Mouse (Mus musculus) thymus, postnatal 4 days (tissue): ENCODE results near the gene Slc9a9.

Experiments used
- DNase-seq: peaks from one replicate; pipeline ENCODE4 v3.0.0; 2021

The Slc9a9 gene

GRCm38 (mm10) chr9:94685640-94686039 is 15.9 kb downstream of the Slc9a9 start:
- DNase-seq: no peak

GRCm38 (mm10) chr9:94686380-94686779 is 16.7 kb downstream of the Slc9a9 start:
- DNase-seq: no peak

- DNase-seq: no peak
These were observed 17.6 kb downstream of the Slc9a9 start for GRCm38 (mm10) chr9:94687203-94687859.

DNA sequence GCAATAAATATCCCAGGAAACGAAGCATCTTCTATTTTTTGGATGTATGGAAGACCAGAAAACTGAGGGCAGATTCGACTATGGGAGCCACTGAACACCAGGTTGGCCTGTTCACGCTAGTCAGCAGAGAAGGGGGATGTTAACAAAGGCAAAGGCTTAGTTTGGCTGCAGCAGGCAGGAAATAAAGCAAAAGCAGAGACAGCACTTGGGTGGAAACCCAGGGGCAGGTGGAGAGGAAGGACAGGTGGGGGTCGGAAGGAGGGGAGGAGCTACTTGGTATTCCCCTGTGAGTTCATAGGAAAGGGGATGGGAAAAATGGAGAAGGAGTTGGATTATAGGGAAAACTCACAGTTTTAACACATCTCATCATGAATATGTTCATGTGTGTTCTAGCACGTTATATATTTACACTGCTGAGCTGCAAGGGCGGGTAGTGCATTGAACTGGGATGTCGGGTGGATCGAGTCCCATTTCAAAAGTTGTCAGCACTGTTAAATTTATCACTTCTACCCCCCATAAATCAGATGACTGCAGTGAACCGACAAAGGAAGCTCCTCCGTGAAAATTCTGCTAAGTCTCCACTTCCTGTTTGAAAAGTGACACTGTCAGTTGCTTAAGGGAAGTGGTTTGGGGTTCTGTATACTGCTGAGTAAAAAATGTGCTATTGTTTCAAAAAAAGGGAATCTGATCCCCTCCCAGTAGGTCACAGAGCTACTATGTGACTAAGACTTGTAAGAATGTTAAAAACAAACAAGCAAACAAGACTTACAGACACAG is 21.8 kb downstream of the Slc9a9 start:
- peak; percentile 59 for DNase-seq

GRCm38 (mm10) chr9:94692122-94692521 is 22.4 kb downstream of the Slc9a9 start:
- no peak for DNase-seq

DNA sequence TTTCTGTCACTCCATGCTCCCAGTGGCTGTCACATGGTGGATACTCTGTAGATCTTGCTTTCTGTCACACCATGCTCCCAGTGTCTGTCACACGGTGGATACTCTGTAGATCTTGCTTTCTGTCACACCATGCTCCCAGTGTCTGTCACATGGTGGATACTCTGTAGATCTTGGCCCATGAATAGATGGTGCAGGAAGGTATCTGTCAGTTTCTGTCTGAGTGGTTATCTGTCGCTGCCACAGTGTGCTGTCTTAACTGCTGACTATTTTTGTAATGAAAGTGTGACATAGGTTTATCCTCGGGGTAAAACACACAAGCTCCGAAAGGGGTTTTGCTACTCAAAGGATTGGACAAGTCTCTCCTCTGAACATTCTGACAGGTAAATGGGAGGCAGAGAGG is 24.5 kb downstream of the Slc9a9 start:
- no peak for DNase-seq

DNA sequence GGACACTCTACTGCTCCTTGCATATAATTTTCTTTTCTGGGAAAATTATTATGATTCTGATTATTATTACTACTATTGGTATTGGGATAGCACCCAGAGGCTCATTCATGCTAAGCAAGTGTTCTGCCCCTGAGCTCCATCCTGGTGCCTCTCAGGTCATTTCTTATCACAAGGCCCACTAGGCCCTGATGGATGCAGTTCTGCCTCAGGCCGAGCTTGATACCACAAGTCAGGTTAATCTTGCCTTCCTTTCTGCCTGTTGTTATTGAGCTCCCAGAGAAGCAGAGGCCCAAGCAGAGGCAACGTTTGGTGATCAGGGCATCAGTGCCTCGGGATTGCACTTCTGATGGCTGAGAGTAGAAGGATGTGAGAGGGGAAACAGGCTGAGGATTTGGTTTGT is 25.3 kb downstream of the Slc9a9 start:
- no peak for DNase-seq

GRCm38 (mm10) chr9:94696539-94697079 is 26.9 kb downstream of the Slc9a9 start:
- DNase-seq: peak; percentile 40

DNA sequence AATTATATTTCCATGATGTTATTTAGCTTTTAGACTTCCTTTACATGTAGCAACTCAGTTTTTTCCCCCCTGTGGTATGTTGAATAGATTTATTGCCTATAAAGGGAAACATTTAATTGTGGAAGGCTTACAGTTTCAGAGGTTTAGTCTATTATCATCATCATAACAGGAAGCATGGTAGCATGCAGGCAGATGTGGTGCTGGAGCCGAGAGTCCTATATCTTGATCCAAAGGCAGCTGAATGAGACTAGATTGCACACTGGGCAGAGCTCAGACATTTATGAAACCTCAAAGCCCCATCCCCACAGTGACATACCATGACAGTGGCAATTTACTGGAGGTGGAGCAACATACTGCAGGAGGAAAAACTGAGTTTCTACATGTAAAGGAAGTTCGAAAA is 28.5 kb downstream of the Slc9a9 start:
- no peak for DNase-seq

DNA sequence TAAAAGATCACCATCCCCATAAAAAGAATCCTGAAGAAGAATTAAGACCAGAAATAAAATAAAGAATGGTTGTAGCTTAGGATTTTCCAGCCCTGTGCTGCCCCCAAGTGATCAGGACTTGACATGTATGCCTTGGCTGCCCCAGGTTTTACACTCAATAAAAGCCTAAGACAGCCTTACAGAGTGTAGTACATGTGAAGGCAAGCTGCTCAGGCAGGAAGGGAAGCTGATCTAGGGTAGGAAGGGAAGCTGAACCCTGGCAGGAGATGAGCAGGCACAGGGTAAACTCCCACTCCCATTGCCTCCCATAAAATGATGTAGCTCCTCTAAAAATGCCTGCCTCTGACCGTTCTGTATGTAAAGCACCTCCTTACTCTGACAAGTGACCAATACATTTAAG is 30.8 kb downstream of the Slc9a9 start:
- DNase-seq: peak; percentile 74

DNA sequence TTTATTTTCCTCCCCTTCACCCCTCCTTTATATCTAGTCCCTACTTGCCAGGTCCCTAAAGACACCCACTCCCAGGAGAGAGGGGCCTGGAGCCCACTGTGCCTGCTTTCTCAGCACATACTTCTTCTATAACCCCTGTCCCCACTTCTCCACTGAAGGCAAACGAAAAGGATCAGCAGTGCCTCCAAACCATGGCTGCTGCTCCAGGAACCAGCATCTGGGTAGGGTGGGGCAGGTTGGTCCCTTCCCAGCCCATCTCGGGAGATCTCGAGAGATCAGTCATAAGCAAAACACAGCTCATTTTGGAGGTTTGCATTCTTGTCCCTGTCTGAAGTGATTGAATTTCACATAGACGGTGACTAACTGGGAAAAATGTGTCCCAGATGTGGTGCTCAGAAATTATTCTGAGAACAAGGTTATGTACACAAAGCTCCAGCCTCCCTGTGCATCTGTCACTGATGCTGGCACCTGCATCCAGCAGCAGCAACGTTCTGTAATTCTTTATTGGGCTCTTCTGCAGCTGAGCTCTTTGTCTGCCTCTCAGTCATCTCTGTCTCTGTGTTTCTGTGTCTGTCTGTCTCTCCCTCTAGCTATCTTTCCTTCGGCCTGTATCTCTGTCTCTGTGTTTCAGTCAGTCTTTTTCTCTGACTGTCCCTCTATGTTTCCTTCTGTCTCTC is 31.6 kb downstream of the Slc9a9 start:
- DNase-seq: no peak

DNA sequence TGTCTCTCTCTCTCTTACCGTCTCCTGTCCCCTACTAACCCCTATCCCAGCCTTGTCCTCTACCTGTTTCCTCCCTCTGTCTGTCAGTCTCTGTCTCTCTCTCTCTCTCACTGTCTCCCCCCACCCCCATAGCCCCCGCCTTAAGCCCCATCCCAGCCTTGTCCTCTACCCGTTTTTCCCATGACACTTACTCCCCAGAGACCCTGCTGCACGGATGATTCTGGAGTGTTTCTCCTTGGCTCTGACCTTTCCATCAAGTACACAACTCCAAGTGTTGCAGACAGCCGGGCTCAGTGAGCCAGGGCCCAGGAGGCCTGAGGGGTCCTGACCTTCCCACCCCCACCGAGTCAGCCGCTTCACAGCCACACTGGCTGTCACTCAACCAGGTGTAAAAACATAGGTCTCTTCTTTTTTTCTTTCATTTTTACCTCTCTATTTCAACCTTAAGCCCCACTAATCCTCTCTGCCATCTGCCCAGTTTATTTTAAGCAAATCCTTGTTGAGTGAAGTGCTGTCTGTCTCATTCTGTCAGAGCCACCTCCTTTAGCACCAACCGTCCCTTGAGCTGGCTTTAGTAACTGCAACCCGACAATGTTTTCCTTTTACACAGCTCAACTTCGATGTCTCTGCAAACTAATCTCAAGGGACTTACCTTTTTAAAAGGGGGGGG is 32.4 kb downstream of the Slc9a9 start:
- DNase-seq: no peak

- DNase-seq: no peak
These were observed 35.5 kb downstream of the Slc9a9 start for GRCm38 (mm10) chr9:94704986-94705757.

- DNase-seq: no peak
These were observed 36.0 kb downstream of the Slc9a9 start for GRCm38 (mm10) chr9:94705758-94706026.

DNA sequence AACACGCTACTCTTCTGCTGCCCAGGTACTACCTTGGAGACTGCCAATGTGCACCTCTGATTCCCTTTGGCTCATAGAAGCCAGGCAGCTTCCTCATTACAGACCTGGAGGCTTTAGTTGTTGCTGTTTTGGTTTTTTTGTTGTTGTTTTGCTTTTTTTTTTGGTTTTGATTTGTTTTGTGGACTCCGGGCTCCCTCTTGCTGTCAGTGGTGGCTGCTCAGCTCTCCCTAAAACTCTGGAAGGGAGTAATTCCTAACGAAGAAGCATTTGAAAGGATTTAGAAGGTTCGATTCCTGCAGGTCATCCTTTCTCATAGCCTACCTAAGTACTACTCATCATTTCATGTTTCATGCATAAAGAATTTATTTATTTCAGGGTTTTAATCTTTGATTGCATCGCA is 42.4 kb downstream of the Slc9a9 start:
- no peak for DNase-seq

GRCm38 (mm10) chr9:94716695-94717094 is 47.0 kb downstream of the Slc9a9 start:
- no peak for DNase-seq

GRCm38 (mm10) chr9:94723631-94724030 is 53.9 kb downstream of the Slc9a9 start:
- no peak for DNase-seq

- no peak for DNase-seq
These were observed 55.4 kb downstream of the Slc9a9 start for GRCm38 (mm10) chr9:94725121-94725520.

DNA sequence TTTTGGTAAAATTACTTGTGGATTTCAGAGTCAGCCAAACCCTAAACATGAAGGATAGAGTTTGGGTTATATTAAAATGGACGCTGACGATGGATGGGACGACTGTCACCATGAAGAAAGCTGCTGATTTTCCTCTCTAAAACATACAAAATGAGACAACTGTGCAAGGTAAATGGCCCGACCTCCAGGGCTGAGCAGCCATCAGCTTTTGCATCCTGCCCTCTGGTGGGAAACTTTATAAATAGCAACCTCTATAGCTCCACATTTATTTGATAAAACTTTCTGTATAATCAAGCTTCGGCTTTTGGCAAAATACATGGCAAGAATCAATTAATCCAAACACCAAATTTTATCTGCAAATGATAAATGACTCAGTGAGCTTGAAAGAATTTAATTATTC is 57.7 kb downstream of the Slc9a9 start:
- peak; percentile 37 for DNase-seq

DNA sequence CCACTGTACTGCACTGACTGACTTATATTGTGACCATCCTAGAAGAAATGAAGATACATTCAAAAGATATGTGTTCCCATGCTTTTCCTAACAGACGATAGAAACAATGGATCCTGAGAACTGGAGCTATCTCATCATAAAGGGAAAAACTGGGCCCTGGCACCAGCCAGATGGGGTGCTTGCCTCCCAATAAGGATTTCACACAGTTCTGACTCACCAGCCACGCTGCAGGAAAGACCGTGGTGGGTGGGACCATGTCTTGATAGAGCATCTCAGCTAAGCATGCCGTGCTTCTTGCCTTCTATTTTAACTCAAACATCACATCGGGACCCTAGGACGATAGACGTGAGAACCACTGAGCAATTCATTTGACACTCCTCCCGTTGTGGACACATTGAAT is 60.7 kb downstream of the Slc9a9 start:
- no peak for DNase-seq

GRCm38 (mm10) chr9:94732136-94732535 is 62.4 kb downstream of the Slc9a9 start:
- DNase-seq: no peak

DNA sequence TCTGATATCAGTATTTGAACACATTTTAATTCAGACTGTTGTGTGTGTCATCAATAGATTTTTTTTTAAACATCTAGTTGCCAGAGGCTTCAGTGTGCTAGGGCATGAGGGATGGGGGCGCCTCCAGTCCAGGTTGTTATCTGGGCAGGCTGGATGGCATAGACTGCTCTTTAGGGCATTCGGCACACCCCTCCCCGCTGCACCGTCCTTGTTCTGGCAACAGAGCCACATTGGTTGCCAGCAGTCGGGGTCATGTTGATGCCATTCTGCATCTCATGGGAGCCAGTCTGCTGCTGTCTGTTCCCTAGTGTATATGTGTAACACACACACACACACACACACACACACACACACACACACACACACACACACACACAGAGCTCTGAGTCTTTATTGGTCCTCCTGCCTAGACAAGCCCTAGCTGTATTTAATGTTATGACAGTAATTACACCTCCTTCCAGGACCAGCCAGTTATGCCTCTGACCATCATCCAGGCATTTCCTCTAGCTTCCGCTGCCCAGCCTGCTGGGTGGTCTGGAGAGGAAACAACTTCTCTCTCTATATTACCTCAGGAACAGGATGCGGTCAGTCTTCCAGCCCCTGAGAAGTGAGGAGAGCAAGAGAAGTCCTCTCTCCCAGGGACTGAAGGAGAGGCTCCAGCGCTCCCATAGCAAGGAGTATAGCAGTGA is 63.0 kb downstream of the Slc9a9 start:
- DNase-seq: no peak
